Mouse (Mus musculus): Measurements from ENCODE around the gene Tmem120a.

Tmem120a gene

DNA sequence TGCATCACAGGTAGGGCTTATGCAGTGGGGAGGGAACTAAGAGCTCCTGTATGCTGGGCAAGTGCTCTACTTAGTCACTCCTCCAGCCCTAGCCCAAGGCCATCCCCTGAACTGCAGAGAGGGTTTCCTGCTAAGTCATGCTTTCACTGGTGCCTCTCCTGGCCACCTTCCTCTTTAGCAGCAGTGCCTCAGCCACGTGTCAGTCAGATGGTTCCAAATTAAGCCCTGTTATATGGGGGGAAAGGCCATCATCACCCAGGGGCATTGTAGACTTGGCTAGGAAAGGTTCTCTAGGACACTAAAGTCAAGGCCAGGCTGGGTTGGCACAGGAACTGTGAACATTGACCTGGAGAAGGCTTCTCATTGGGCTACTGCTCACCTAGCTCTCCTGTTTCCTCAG is 36.4 kb downstream of the Tmem120a start:
- no peak for DNase-seq (ENCODE audit: low spot score)

DNA sequence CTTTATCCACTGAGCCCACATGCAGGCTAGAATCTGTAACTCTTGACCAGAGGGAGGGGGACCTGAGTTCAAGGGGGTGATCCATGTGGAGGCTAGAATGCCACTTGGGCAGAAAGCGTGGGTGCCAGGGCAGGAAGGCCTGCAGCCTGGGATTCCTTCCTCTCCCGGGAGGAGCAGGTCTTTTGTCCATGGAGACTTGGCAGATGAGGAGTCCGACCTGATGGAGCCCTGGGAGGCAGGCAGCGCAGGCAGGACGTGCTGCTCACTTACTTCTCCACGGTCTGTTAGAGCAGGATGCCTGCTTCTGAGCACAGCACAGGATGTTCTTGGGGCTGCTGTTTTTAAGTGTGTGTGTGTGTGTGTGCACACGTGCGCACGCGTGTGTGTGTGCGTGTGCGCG is 37.2 kb downstream of the Tmem120a start:
- DNase-seq (ENCODE audit: low spot score) = no peak

DNA sequence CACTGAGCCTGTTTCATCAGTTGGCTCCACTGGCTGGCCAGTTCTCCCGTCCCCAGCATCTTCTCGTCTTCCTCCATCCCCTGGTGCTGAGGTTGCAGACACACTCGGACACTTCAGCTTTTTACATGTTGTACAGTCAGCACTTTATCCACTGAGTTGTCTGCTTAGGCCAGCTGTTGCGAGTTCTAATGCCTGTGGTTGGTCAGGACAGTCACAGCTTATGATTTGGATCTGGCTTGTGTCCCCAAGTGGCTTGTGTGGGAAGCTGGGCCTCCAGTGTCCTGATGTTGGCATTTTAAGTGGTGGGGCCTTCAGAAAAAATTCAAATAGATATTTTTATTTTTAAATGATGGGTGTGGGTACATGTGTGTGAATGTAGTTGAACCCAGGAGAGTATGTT is 38.9 kb downstream of the Tmem120a start:
- no peak for DNase-seq (ENCODE audit: low spot score)

DNA sequence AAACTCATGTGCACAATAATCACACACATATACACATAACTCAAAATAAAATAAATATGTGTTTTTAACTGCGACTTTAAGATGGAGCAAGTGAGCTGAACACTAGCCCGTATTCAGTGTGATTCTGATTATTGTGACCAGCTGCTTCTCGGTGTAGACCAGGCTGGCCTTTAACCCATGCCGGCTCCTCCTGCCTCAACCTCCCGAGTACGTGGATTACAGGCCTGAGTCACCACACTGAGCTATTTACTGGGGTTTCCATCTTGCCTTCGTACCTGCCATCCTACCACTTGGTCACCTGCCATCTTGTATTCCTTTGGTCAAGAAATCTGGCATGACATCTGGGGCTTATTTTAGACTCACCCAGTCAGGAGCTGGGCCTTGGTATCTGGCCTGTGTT is 40.8 kb downstream of the Tmem120a start:
- DNase-seq (ENCODE audit: low spot score) = no peak

DNA sequence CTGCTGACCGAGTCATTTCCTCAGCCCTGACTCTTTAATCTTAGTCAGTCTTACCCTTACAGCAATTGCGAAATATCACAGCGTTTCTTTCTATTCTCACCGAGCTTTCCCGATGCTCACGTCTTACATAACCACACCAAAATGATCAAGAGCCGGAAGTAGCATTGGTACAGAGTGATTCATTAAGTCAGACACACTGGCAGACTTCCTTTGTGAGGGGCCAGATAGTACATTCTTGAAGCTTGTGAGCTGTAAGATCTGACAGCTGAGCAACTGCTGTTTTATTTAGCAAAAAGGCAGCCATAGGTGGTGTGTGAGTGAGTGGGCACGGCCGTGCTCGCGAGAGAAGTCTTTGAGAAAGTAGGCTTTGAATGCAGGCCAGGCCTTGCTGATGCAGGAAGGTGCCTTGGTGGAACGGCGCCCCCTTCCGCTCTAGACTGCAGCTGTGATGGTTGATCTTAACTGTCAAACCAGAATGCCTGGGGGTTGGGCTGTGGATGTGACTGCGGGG is 41.5 kb downstream of the Tmem120a start:
- DNase-seq (ENCODE audit: low spot score) = peak; percentile 71

DNA sequence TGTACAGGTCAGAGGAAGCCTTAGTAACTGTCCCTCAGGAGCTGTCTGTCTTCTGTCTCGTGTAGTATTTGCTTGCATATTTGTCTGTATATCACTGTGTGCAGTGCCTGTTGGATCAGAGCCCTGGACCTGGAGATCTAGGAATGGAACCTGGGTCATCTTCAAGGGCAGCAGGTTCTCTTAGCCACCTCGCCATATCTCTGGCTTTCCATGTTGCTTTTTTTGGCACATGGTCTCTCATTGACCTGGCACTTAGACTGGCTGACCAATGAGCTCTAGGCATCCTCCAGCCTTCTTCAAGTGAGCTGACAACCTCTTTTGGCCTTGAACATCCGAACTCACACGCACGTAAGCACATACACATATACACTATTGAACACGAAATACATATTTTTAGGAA is 42.1 kb downstream of the Tmem120a start:
- no peak for DNase-seq (ENCODE audit: low spot score)

DNA sequence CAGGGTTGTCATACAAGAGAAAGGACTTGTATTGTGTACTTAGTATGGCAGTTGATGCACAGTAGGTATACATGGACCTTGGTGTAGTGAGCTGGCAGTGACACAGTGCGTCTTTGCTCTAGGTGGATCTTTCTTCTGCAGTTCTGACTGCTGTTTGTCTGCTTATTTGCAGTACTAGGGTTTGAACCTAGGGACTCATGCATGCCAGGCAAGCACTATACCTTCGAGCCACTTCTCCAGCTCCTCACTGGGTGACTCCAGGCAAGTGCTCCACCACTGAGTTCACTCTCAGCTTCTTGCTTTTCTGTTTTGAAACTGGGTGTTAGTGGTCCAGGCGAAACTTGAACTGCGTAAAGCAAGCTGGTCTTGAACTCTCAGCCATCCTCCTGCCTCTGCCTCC is 42.6 kb downstream of the Tmem120a start:
- DNase-seq (ENCODE audit: low spot score) = no peak

DNA sequence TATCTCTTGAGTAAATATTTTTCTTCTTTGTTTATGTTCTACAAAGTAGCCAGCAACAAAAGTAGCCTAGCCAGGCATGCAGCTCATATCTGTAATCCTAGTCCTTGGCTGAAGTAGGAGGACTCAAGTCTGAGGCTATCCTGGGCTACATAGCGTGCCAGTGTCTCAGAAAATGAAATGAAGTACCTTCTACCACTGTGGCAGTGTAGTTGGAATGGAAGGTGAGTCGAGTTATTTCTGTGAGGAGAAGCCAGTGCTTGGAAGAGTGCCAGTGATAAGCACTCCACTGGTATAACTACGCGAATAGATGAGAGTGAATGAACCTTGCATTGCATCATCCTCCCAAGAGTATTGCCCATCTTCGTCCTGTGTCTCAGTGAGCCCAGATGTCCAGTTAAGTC is 46.5 kb downstream of the Tmem120a start:
- DNase-seq (ENCODE audit: low spot score) = no peak

DNA sequence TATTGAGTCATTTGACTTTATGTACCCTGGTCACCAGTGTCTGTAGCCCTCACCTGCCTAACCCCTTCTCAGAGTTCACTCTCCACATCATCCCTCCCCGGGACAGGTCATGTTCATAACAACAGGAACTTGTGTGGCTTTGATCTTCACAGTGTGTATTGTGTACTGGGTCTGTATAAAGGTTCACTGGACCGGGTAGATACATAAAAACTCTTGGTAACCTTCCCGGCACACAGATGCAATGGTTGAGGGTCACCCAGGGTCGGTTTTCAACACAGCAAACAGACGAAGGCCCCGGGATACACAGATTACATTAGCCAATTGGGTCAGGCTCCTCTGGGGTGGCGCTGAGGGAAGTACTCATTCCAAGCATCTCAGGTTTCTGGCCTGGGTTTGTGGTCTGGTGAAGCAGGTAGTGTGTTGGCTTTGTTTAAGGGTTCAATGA is 48.9 kb downstream of the Tmem120a start:
- no peak for DNase-seq (ENCODE audit: low spot score)

DNA sequence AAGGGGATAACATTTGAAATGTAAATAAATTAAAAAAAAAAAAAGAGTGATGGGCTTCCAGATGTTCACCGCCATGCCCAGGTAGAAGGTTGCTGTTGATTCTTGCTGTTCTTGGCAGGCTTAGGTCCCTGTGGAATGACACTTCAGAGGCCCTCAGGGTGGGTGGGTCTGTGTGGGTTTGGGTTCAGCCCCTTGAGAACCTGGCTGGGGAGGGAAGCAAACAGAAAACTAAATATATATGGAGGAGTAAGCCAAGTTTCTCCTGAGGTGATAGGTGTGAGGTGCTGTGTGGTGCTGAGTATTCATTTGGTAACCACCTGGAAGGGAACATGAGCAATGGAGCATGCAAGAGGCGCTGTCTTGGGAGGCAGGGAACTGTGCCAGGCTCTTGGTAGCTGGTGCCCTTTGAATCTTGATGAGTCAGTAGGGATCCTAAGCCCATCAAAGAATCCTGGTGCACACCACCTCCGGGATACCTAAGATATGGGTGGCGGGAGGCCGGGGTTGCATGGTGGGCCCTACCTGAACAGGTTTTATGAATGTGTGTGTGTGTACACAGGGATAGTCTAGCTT is 50.9 kb downstream of the Tmem120a start:
- no peak for DNase-seq (ENCODE audit: low spot score)

DNA sequence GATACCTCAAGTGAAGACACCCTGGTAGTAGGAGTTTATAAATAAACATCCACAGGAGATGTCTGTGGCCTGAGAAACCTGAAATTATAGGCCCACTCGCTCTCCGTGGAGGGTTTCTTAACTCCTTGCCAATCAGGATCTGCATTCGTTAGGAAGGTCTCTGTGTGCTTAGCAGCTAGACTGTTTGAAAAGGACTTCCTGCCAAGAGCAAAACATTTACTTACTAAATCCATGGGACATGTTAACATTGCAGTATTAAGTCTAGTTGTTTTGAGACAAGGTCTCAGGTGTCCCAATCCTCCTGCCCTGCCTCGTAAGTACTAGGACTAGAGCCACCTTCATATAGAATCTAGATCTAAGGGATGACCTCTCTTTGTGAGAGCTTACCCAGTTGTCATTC is 53.0 kb downstream of the Tmem120a start:
- DNase-seq (ENCODE audit: low spot score) = no peak

DNA sequence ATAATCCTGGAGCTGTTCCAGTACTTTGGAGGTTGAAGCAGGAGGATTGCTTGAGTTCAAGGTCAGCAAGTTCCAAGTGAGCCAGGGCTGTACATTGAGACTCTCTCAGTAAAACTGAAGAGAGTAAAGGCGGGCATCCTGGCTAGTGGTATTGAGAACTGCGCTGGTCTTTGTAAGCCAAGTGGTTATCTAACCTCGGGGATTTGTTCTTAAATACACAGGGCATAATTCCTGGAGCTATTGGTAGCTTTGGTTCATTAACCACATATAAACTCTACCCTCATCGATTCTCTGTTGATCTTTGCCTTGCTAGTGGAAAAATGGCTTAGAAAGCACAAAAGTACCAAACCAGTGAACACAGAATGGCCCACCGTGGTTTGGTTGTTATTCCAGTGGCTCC is 53.8 kb downstream of the Tmem120a start:
- no peak for DNase-seq (ENCODE audit: low spot score)
